Mouse (Mus musculus) yolk sac, embryonic 10.5 days (tissue): ENCODE results near the gene Rhox8.
"Not testable (repeated sequence)": the region's sequence is repeated elsewhere in the genome, so short reads cannot be mapped to it uniquely, and the experiment has no call there.

Source experiments
- DNase-seq: peaks from one replicate; pipeline ENCODE4 v3.0.0-alpha.2; 2017; ENCODE audit warnings: low spot score

Gene Rhox8

GRCm38 (mm10) chrX:37878844-37879243 is at the start of gene Rhox8:
TSS of gene Rhox8 (minus strand) at chrX:37878944.
- no peak for DNase-seq

GRCm38 (mm10) chrX:37916311-37916710 is 37.6 kb upstream of the Rhox8 start:
- DNase-seq = no peak

GRCm38 (mm10) chrX:37908581-37908980 is 29.8 kb upstream of the Rhox8 start:
- no peak for DNase-seq

- no peak for DNase-seq
These were observed 25.0 kb upstream of the Rhox8 start for GRCm38 (mm10) chrX:37903727-37904126.

- DNase-seq = not testable (repeated sequence)
These were observed 22.9 kb upstream of the Rhox8 start, which contains the start of gene Rhox9 for GRCm38 (mm10) chrX:37901670-37902069. TSS of gene Rhox9 (minus strand) at chrX:37901770.

- DNase-seq = not testable (repeated sequence)
These were observed 18.4 kb upstream of the Rhox8 start, which contains the start of gene Rhox7b for GRCm38 (mm10) chrX:37897132-37897531. TSS of gene Rhox7b (minus strand) at chrX:37897232.

GRCm38 (mm10) chrX:37871641-37872040 is 7.1 kb downstream of the Rhox8 start:
- DNase-seq = no peak

GRCm38 (mm10) chrX:37831386-37831785 is 47.4 kb downstream of the Rhox8 start, which contains the start of gene Rhox7a:
TSS of gene Rhox7a (plus strand) at chrX:37831686.
- DNase-seq = not testable (repeated sequence)

- DNase-seq = not testable (repeated sequence)
These were observed 52.1 kb downstream of the Rhox8 start, which contains the start of gene Rhox6 for GRCm38 (mm10) chrX:37826610-37827009. TSS of gene Rhox6 (plus strand) at chrX:37826910.
